Mouse (Mus musculus) adrenal gland, postnatal 0 days (tissue): ENCODE data around the gene Afdn. TPM values are rescaled to one million over a fixed set of nuclear protein-coding genes. Genes with fewer than 3 reads are reported as not detected.

ENCODE experiments used
- polyA plus RNA-seq: library from polyadenylated mRNA; unstranded; fragments of >200 nt; fragmentation: Nextera tagmentation; extraction: Ambion mirVana; gene quantifications from 2 replicates; pipeline ENCODE4 v1.2.1, GENCODE M21; 2015

Gene Afdn
- polyA plus RNA-seq = 67.2 and 68.9 TPM in 2 replicates

GRCm38 (mm10) chr17:13759853-13760627, at the start of gene Afdn:
Afdn (plus strand) TSS chr17:13760539.

GRCm38 (mm10) chr17:13761179-13761913, 1.0 kb downstream of the Afdn start, which contains the start of gene Tcte2:
Tcte2 (minus strand) TSS chr17:13761825.

GRCm38 (mm10) chr17:13948073-13948472, 187.7 kb downstream of the Afdn start, which contains the start of gene Gm7168:
Gm7168 (plus strand) TSS chr17:13948373.

Other genes with a start within 250 kb of the Afdn start
- 2.6 and 3.2 TPM in 2 replicates for gene Tcte2, start 1.3 kb downstream of the Afdn start, polyA plus RNA-seq
- gene Gm7168, start 187.8 kb downstream of the Afdn start, polyA plus RNA-seq = not detected in 2 replicates
- gene Gm7356, start 243.2 kb downstream of the Afdn start, polyA plus RNA-seq = not detected in 2 replicates